Mouse (Mus musculus) heart, postnatal 0 days (tissue): ENCODE data around the gene Ywhaq. TPM values are rescaled to one million over a fixed set of nuclear protein-coding genes. Genes with fewer than 3 reads are reported as not detected.
A peak's percentile ranks its signal among the peaks of the same experiment; 100 is the strongest.

ENCODE experiments used
- ATAC-seq: fragments of 200-750 bp; cut with Nextera tagmentation; 2 replicates; pipeline ENCODE4 v1.8.0; 2017; ENCODE audit warnings: low read depth, moderate number of reproducible peaks, moderate library complexity; ENCODE audit not compliant: insufficient read depth
- DNase-seq: peaks from one replicate; pipeline ENCODE4 v3.0.0-alpha.2; 2016; ENCODE audit warnings: low spot score
- H3K27ac ChIP-seq: fragments of 300-500 bp; sonication (generic); 2 replicates; pipeline ENCODE4 v1.5.1; 2014; ENCODE audit warnings: low read depth, mild to moderate bottlenecking
- H3K27me3 ChIP-seq: fragments of 300-500 bp; sonication (generic); 2 replicates; pipeline ENCODE4 v1.6.1; 2014; ENCODE audit warnings: low read length, mixed read lengths; ENCODE audit not compliant: control insufficient read depth, insufficient read depth
- H3K36me3 ChIP-seq: fragments of 300-500 bp; sonication (generic); replicated peaks from 2 replicates; pipeline ENCODE4 v1.6.1; 2014; ENCODE audit warnings: low read length, mixed read lengths; ENCODE audit not compliant: control insufficient read depth, insufficient read depth
- H3K4me1 ChIP-seq: fragments of 300-500 bp; sonication (generic); 2 replicates; pipeline ENCODE4 v1.6.1; 2014; ENCODE audit warnings: antibody characterized with exemption; ENCODE audit not compliant: control insufficient read depth, insufficient read depth
- H3K4me2 ChIP-seq: fragments of 300-500 bp; sonication (generic); 2 replicates; pipeline ENCODE4 v1.6.1; 2014; ENCODE audit warnings: low read depth, mild to moderate bottlenecking, low read length, moderate library complexity
- H3K4me3 ChIP-seq: fragments of 300-500 bp; sonication (generic); 2 replicates; pipeline ENCODE4 v1.5.1; 2014; ENCODE audit warnings: low read depth, low read length
- H3K9ac ChIP-seq: fragments of 300-500 bp; sonication (generic); replicated peaks from 2 replicates; pipeline ENCODE4 v1.6.1; 2014; ENCODE audit warnings: low read depth, low read length, mixed read lengths
- H3K9me3 ChIP-seq: fragments of 300-500 bp; sonication (generic); replicated peaks from 2 replicates; pipeline ENCODE4 v1.6.1; 2016; ENCODE audit warnings: low read length; ENCODE audit not compliant: control insufficient read depth
- CTCF ChIP-seq: IDR thresholded peaks from 2 replicates; pipeline ENCODE4 v1.5.1; 2016; ENCODE audit warnings: antibody characterized with exemption, control low read depth, low read depth
- EP300 ChIP-seq: IDR thresholded peaks from 2 replicates; pipeline ENCODE4 v1.6.1; 2016; ENCODE audit warnings: antibody characterized with exemption, low read depth
- WGBS: fragments of 180-500 bp; shearing (Covaris S2); extraction: QIAGEN DNeasy Blood & Tissue Kit; methylation state at CpG from one replicate; pipeline ENCODE4 v1.1.7; 2014; 5-methylcytosine and 5-hydroxymethylcytosine counted together
- polyA plus RNA-seq: library from polyadenylated mRNA; unstranded; fragments of >200 nt; fragmentation: Nextera tagmentation; extraction: Ambion mirVana; gene quantifications from 2 replicates; pipeline ENCODE4 v1.2.1, GENCODE M21; 2015
- total RNA-seq: library from RNA; depleted of rRNA; stranded (reverse); fragments of >200 nt; gene quantifications from 2 replicates; pipeline ENCODE4 v1.2.3, GENCODE M21; 2014; ENCODE audit warnings: low replicate concordance; rRNA removed

Gene Ywhaq
- total RNA-seq = 158 and 165 TPM in 2 replicates
- 224 and 234 TPM in 2 replicates for polyA plus RNA-seq

DNA sequence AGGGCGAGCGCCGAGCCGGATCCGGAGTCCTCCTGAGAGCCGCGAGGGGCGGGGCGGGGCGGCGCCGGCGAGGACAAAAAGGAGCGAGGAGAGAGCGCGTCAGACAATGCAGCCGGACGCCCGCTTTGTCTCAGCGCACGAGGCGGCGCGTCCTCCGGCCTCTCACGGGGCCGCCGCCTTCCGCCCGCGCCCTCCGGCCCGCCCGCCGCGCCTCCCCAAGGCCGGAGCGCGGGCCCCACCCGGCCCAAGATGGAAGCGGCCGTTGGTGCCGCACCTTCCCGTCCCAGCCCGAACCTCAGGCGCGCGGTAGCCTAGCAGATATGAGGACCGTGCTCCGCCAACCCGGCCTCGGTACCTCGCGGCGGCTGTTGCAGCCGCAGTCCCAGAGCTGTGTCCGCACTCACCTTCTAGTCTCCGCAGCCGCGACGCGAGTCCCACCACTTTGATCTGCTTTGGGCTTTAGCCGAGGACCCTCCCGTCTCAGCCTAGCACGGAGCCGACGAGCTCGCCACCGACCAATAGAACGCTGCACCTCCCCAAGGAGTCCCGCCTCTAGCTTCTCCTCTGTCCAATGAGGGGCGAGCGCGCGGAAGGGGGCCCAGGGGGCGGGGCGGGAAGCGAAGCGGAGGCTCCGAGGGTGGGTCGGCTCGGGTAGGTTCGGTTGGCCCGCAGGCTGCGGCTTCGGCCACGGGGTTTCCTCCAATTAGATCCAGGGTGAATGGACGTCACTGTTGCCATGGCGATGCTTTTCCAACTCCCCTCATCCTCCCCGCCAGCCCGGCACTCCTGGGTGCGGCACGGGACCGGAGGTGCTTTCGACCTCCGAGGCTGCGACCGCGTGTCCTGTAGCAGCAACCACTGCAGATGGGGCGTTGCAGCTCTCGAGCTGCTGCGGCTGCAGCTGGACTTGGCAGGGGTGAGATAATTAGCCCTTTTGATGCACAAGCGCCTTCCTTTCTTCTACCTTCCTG lies at the start of gene Ywhaq:
Gene Ywhaq, minus strand, starts transcription at position 538 of the 971 bp plus-strand sequence.
- peak within 1 kb of the TSS; percentile 100 for H3K27ac ChIP-seq
- no peaks in the 10 kb centered on the region for H3K27me3 ChIP-seq
- peak within 1 kb of the TSS; percentile 87 for H3K4me3 ChIP-seq
- TF ChIP-seq CTCF (no peak), EP300 (peak; percentile 52; the same call in 1 of the 2 replicates)
- DNase-seq (peak; percentile 98), ATAC-seq (peak; percentile 98)
- H3K9ac ChIP-seq = peak within 1 kb of the TSS; percentile 93
- peaks cover 4% of the 10 kb centered on the region for H3K36me3 ChIP-seq
- no peaks in the 10 kb centered on the region for H3K9me3 ChIP-seq
- WGBS = under 1% methylated on average over 98 of the region's 103 CpGs
- H3K4me1 ChIP-seq = peaks cover 20% of the 10 kb centered on the region
- H3K4me2 ChIP-seq = peak within 1 kb of the TSS; percentile 91

DNA sequence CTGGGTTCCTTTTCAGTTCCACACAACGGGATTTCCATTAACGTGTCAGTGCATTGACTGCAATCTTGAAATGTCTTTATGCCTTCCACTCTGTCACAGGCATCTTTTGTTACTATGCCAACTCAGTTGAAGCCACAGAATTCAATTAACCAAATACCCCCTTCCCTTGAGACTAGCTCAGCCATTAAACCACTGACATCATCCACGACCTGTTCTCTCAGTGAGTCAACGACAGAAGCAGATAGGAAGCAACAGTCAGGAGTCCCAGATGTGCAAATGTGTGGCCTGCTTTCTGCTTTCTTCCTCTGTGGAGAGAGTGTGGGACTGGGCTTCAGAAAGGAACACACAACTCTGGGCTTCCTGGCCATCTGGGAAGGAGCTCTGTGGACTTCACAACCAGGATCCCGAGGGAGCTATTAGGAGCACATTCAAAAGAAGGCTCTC lies 46.0 kb upstream of the Ywhaq start:
- Histone ChIP-seq H3K4me2 (no peak overlapping the region), H3K4me3 (no peak overlapping the region), H3K27me3 (no peaks in the 10 kb centered on the region), H3K27ac (no peak overlapping the region), H3K36me3 (no peaks in the 10 kb centered on the region), H3K4me1 (no peaks in the 10 kb centered on the region), H3K9me3 (no peaks in the 10 kb centered on the region), H3K9ac (no peak overlapping the region)
- no peak for DNase-seq
- WGBS = 51% methylated on average over 5 of the region's 5 CpGs
- no peak; the same call in 1 of the 2 replicates for ATAC-seq
- TF ChIP-seq CTCF = no peak
- no peak for TF ChIP-seq EP300

DNA sequence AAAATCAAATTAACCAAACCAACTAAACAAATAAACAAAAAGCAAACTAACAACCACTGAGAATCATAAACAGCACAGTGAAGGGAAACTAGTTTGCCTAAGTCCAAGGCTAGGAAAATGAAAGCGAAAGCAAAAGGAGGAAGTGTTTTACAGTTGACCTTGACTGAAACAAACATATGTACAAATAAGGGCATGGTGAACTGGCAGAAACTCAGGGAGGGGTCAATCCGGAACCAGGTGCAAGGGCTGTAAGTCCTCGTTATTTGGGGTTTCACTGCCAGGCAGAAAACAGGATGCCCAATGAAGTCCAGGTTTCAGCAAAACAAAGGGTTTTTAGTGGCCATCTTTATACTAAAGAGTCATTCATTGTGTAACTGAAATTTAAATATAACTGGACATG lies 45.2 kb upstream of the Ywhaq start:
- Histone ChIP-seq H3K27ac (no peak overlapping the region), H3K36me3 (no peaks in the 10 kb centered on the region), H3K9ac (no peak overlapping the region), H3K27me3 (no peaks in the 10 kb centered on the region), H3K9me3 (no peaks in the 10 kb centered on the region), H3K4me3 (no peak overlapping the region), H3K4me1 (no peaks in the 10 kb centered on the region), H3K4me2 (no peak overlapping the region)
- TF ChIP-seq CTCF = no peak
- no peak for TF ChIP-seq EP300
- no peak for ATAC-seq
- DNase-seq = no peak
- 74% methylated on average over 3 of the region's 3 CpGs for WGBS

DNA sequence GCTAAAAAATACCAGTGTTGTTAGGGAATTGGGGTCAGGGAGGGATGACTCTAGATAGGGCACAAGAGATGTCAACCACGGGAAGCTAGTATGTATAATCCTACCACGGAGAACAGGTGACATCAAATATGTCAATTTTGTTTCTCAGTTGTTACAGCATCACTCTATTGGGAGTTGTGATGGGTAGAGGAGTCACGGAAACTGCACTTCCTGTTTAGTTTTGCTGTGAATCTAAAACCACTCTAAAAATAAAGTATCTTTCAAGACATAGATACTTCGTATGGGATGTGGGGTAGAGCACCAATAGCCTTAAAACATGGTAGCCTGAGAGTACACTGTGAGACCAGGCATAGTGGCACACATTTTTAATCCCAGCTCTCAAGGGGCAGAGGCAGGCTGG lies 42.2 kb upstream of the Ywhaq start:
- DNase-seq (no peak), ATAC-seq (no peak)
- Histone ChIP-seq H3K9ac (no peak overlapping the region), H3K36me3 (no peaks in the 10 kb centered on the region), H3K4me3 (no peak overlapping the region), H3K4me2 (no peak overlapping the region), H3K27me3 (no peaks in the 10 kb centered on the region), H3K4me1 (no peaks in the 10 kb centered on the region), H3K9me3 (no peaks in the 10 kb centered on the region), H3K27ac (no peak overlapping the region)
- 82% methylated on average over 4 of the region's 4 CpGs for WGBS
- no peak for TF ChIP-seq EP300
- no peak for TF ChIP-seq CTCF

DNA sequence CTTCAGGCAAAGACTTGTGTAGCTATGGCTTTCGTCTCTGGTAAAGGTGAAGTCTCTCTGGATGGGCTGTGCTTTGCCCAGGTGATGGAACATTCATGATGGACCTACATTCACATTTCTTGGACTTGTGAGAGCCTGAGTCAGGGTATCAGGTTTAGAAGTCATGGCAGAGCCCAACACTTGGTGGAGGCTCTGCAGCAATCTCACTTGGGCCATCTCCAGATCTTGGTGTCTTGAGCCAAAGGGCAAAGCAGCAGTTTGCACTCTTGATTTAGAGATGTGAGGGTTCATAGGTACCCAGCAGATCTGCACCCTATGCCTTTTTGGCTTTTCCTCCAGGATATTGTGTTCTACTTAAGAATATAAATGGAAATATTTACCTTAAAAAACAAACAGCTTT lies 38.6 kb upstream of the Ywhaq start:
- TF ChIP-seq EP300 (no peak), CTCF (no peak)
- Histone ChIP-seq H3K4me2 (no peak overlapping the region), H3K4me3 (no peak overlapping the region), H3K27ac (no peak overlapping the region), H3K36me3 (no peaks in the 10 kb centered on the region), H3K9ac (no peak overlapping the region), H3K27me3 (no peaks in the 10 kb centered on the region), H3K9me3 (no peaks in the 10 kb centered on the region), H3K4me1 (no peaks in the 10 kb centered on the region)
- 90% methylated on average over 1 of the region's 1 CpGs for WGBS
- no peak for DNase-seq
- ATAC-seq = no peak
